Mouse (Mus musculus) megakaryocyte, embryonic 14.5 days (primary cell): Measurements from ENCODE around the gene Klhl12. TPM values are rescaled to one million over a fixed set of nuclear protein-coding genes. Genes with fewer than 3 reads are reported as not detected.
"Not testable (repeated sequence)": the region's sequence is repeated elsewhere in the genome, so short reads cannot be mapped to it uniquely, and the experiment has no call there.

ENCODE experiments used
- H3K27me3 ChIP-seq: replicated peaks from 2 replicates; pipeline ENCODE3; 2012; ENCODE audit warnings: inconsistent platforms
- H3K36me3 ChIP-seq: replicated peaks from 2 replicates; pipeline ENCODE3; 2012; ENCODE audit warnings: low read length, inconsistent platforms, mixed read lengths
- H3K4me1 ChIP-seq: 2 replicates; pipeline ENCODE4 v1.6.1; 2012; ENCODE audit warnings: inconsistent platforms
- H3K4me3 ChIP-seq: replicated peaks from 2 replicates; pipeline ENCODE3; 2012; ENCODE audit warnings: moderate library complexity, mild to moderate bottlenecking, inconsistent platforms
- H3K9me3 ChIP-seq: 2 replicates; pipeline ENCODE4 v1.6.1; 2012; ENCODE audit warnings: inconsistent platforms
- FLI1 ChIP-seq: IDR thresholded peaks from 2 replicates; pipeline ENCODE4 v1.6.1; 2012; ENCODE audit warnings: low read length, inconsistent platforms, mixed read lengths
- GATA1 ChIP-seq: IDR thresholded peaks from 3 replicates; pipeline ENCODE4 v1.6.1; 2012; ENCODE audit warnings: mixed read lengths, low read length, inconsistent platforms, borderline replicate concordance
- polyA plus RNA-seq: library from polyadenylated mRNA; stranded (reverse); fragments of >175 nt; gene quantifications from 2 replicates; pipeline ENCODE4 v1.2.3, GENCODE M21; 2012; ENCODE audit warnings: low replicate concordance; ENCODE audit not compliant: insufficient read depth

Klhl12 gene
- polyA plus RNA-seq, 1 experiment = 0.20 TPM

DNA sequence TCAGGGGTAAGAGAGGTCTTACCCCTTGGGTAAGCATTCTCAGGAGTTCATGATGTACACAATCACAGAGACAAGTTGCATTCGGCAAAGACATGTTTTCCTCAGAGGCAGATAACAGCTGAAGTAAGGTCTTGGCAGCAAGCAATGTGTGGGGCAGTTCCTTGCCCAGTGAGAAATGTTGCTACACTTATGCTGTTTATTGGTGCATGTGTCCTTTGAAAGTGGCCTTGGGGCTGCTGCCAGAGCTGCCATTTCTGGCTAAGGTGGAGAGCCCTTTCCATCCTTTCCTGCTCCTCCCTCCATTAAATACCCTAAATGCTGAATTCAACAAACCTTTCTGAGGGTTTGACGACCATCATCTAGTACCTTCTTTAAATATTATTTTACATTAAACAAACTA lies 9.9 kb upstream of the Klhl12 start:
- peaks cover 19% of the 10 kb centered on the region for H3K4me1 ChIP-seq
- H3K9me3 ChIP-seq = no peaks in the 10 kb centered on the region
- H3K27me3 ChIP-seq = no peaks in the 10 kb centered on the region
- no peak for TF ChIP-seq GATA1
- no peak for TF ChIP-seq FLI1
- no peaks in the 10 kb centered on the region for H3K36me3 ChIP-seq
- H3K4me3 ChIP-seq = no peak overlapping the region

DNA sequence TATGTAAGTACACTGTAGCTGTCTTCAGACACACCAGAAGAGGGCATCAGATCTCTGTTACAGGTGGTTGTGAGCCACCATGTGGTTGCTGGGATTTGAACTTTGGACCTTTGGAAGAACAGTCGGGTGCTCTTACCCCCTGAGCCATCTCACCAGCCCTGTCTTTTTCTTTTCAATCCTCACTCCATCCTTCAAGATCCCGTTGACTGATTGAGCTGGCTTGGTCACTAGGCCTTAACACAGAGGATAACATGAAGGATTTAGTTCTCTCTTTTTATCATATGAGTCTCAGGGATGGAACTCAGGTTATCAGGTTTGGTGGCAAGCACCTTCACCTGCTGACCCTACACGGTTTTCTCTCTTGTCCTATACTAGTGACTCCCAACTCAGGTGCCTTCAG lies 6.8 kb upstream of the Klhl12 start:
- not testable (repeated sequence) for H3K36me3 ChIP-seq, H3K4me3 ChIP-seq, H3K27me3 ChIP-seq, H3K9me3 ChIP-seq
- H3K4me1 ChIP-seq = peaks cover 27% of the 10 kb centered on the region

DNA sequence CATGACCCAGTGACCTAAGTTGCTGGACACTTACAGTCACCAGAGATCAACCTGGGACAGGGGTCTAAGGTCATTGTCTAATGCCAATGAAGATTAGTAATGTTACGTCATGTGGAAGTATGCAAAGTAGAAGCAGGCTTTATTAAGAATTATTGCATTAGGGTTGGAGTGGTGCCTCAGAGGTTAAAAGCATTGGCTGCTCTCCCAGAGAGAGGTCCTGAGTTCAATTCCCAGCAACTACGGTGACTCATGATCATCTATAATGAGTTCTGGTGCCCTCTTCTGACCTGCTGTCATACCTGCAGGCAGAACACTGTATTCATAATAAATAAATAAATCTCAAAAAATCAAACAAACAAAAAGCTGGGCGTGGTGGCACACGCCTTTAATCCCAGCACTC lies 5.1 kb upstream of the Klhl12 start:
- Histone ChIP-seq H3K9me3 (no peaks in the 10 kb centered on the region), H3K27me3 (no peaks in the 10 kb centered on the region), H3K4me1 (peaks cover 25% of the 10 kb centered on the region), H3K36me3 (no peaks in the 10 kb centered on the region), H3K4me3 (no peak overlapping the region)
- no peak for TF ChIP-seq FLI1
- TF ChIP-seq GATA1 = no peak

DNA sequence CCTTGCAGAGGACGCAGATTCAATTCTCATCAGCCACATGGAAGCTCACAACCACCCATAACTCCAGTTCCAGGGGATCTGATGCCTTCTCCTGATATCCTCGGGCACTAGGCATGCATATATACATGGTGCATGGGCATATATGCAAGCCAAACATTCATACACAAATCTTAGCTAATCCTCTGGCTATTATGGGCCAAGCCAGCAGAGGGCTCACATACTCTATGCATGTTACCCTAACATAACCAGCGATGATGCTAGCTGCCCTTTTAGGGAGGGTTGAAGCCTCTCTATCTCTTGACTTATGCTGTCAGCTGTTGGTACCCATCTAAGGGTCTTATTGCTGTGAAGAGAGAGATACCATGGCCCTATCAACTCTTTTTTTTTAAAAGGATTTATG lies 4.3 kb upstream of the Klhl12 start:
- Histone ChIP-seq H3K36me3 (no peaks in the 10 kb centered on the region), H3K4me1 (peaks cover 22% of the 10 kb centered on the region), H3K4me3 (no peak overlapping the region), H3K9me3 (no peaks in the 10 kb centered on the region), H3K27me3 (no peaks in the 10 kb centered on the region)
- TF ChIP-seq GATA1 (no peak), FLI1 (no peak)

DNA sequence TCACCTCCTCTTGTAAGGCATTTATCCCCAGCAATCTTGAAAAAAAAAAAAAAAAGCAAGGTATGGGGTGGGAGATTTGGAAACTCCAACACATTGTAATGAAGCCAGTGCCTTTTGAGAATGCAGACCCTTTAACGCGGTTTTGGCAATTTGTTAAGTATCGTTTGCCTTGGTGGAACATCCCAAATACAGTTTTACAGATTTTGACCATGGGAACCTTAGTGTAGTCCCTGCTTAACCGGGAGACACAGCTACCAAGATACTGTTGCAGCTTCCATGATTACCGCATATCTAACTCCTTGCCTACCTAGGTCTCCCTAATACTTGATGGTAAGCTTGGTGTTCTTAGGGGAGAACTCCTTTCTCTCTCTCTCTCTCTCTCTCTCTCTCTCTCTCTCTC lies 729 bp downstream of the Klhl12 start:
- no peaks in the 10 kb centered on the region for H3K27me3 ChIP-seq
- no peaks in the 10 kb centered on the region for H3K9me3 ChIP-seq
- H3K36me3 ChIP-seq = peaks cover 19% of the 10 kb centered on the region
- peak overlapping the region; percentile 96 for H3K4me3 ChIP-seq
- peaks cover 45% of the 10 kb centered on the region for H3K4me1 ChIP-seq
- TF ChIP-seq GATA1 = no peak
- no peak for TF ChIP-seq FLI1

DNA sequence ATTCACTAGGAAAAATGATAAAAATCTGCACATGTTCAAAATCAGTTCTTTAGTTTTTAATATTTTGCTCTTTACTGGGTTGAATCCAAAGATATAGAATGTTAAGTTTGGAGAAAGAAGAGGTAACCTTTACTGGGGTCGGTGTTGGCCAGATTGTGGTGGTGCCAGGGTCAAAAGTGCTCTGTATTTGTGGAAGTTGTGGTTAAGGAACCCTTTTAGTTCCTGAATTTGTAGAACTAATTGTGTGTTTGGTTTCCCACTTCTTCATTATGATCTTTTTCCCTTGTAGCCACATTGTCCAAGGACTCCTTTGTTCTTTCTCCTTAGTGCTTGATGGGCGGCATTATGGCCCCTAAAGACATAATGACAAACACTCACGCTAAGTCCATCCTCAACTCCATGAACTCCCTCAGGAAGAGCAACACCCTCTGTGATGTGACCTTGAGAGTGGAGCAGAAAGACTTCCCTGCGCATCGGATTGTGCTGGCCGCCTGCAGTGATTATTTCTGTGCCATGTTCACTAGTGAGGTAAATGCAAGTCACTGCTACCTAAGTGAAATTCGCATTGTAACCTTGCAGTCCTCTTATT lies 2.9 kb downstream of the Klhl12 start:
- Histone ChIP-seq H3K27me3 (no peaks in the 10 kb centered on the region), H3K36me3 (peaks cover 33% of the 10 kb centered on the region), H3K4me3 (peak overlapping the region; percentile 17), H3K9me3 (no peaks in the 10 kb centered on the region), H3K4me1 (peaks cover 43% of the 10 kb centered on the region)
- TF ChIP-seq FLI1 (no peak), GATA1 (no peak)

DNA sequence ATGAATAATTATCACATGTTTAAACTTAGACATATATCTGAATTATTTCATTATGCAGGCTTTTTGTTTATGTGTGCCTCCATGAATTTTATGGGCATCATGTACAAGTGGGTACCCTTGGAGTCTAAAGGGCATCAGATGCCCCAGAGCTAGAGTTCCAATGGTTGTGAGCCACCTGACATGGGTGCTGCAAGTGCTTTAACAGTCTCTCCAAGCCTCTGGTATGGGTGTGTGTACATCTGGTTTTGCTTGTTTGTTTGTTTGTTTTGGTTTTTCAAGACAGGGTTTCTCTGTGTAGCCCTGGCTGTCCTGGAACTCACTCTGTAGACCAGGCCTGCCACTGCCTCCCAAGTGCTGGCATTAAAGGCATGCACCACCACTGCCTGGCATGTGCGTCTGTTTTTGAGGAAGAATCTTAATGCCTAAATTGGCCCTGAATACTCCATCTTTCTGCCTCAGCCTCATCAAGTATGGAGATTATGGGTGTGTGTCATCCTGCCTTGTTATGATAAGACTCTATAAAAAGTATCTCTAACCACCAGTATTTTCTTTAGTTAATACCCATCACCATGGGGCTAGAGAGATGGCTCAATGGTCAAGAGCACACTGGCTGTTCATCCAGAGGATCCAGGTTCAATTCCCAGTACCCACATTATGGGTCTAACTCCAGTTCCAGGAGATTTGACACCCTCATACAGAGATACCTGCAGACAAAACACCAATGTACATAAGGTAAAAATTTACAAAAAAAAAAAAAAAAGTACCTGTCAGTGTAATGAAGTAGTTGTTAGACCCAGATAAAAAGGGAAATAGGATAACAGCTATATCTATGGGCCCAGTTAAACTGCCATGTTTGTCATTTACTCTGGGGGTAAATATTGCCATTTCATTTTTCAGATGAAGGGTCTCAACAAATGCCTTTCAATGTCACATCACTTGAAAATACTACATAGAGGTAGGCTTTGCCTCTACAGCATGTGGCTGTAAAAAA lies 5.3 kb downstream of the Klhl12 start:
- no peaks in the 10 kb centered on the region for H3K27me3 ChIP-seq
- H3K4me1 ChIP-seq = peaks cover 34% of the 10 kb centered on the region
- TF ChIP-seq GATA1 (no peak), FLI1 (no peak)
- H3K36me3 ChIP-seq = peaks cover 50% of the 10 kb centered on the region
- H3K4me3 ChIP-seq = no peak overlapping the region
- H3K9me3 ChIP-seq = no peaks in the 10 kb centered on the region

DNA sequence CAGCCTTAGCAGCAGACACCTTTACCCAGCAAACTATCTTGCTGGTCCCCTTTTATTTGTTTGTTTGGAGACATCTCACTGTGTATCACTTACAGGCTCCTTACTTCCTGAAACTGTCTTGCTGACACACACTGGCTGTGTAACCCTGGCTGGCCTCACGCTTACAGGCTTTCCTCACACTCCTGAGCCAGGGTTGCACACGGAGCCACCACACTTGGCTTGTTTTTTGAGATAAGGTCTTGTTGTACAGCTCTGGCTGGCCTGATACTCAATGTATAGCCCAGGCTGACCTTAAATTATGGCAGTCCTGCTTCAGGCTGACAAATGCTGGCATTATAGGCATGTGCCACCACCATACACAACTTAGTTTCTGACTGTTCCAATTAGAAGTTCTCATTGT lies 29.3 kb downstream of the Klhl12 start:
- no peaks in the 10 kb centered on the region for H3K9me3 ChIP-seq
- no peak for TF ChIP-seq FLI1
- no peak for TF ChIP-seq GATA1
- H3K4me3 ChIP-seq = no peak overlapping the region
- H3K27me3 ChIP-seq = no peaks in the 10 kb centered on the region
- peaks cover 75% of the 10 kb centered on the region for H3K36me3 ChIP-seq
- peaks cover 4% of the 10 kb centered on the region for H3K4me1 ChIP-seq

DNA sequence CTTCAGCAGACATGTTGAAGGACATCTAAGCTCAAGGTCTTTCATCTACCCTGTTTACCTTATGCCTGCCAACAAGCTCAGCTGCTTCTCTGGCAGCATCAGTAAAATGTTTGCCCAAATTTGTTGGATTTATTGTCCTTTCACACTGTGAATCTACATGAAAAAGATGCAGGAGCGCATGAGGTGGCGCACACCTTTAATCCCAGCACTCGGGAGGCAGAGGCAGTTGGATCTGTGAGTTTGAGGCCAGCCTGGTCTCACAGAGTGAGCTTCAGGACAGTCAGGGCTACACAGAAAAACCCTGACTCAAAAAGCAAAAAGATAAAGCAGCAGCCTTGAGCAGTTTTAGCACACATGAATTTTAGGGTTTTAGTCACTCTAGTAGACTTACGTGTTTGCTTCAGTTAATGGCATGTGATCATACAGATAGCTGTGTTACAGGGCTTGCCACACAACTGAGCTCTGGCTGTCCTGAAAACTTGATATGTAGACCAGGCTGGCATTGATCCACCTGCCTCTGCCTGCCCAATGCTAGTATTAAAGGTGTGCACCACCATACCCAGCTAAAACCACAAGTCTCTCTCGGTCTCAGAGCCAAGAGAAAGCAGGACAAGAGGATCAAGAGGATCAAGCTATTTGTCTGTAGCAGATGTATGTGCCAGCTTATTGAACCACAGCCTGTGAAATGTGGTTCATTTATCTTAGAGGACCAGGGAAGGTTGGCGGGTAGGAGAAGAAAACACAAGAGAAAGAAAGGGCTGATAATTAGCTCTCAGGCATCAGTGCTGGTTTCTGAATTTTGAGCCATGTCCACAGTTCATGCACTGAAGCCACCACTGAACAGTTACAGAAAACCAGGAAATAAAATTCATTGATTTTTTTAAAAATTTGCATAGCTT lies 35.8 kb downstream of the Klhl12 start:
- no peaks in the 10 kb centered on the region for H3K27me3 ChIP-seq
- no peaks in the 10 kb centered on the region for H3K9me3 ChIP-seq
- H3K4me1 ChIP-seq = peaks cover 30% of the 10 kb centered on the region
- no peak overlapping the region for H3K4me3 ChIP-seq
- peaks cover 44% of the 10 kb centered on the region for H3K36me3 ChIP-seq
- TF ChIP-seq FLI1 (no peak), GATA1 (no peak)

DNA sequence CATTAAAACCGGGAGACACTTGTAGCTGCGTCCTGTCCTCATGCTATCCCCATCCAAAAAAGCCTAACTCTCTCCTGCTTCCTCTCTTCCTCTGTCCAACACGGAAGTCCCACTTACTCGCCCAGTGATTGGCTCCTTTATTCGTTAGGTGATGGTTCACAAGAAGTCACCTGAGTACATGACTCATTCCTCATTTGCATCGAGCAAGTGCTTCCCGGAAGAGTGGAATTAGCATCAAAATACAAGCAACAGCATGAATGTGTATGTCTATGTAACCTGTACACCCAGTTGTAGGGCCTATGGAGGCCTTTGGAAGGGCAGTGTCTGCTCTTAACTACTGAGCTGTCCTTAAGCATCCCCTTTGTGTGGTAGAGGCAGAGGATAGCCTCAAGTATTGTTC lies 36.9 kb downstream of the Klhl12 start:
- Histone ChIP-seq H3K27me3 (no peaks in the 10 kb centered on the region), H3K9me3 (no peaks in the 10 kb centered on the region), H3K36me3 (peaks cover 41% of the 10 kb centered on the region), H3K4me1 (peaks cover 35% of the 10 kb centered on the region), H3K4me3 (no peak overlapping the region)
- TF ChIP-seq FLI1 (no peak), GATA1 (no peak)
